Mouse (Mus musculus) olfactory bulb, adult 2 months (tissue): ENCODE data around the gene Ank3. TPM values are rescaled to one million over a fixed set of nuclear protein-coding genes. Genes with fewer than 3 reads are reported as not detected.
A peak's percentile ranks its signal among the peaks of the same experiment; 100 is the strongest.

Experiments used
- H3K27ac ChIP-seq: fragments of 200-500 bp; 2 replicates; pipeline ENCODE4 v1.5.1; 2012; ENCODE audit warnings: low read depth, low read length; ENCODE audit not compliant: insufficient read depth
- H3K4me1 ChIP-seq: fragments of 200-500 bp; 2 replicates; pipeline ENCODE4 v1.6.1; 2012; ENCODE audit warnings: low read length; ENCODE audit not compliant: control insufficient read depth, insufficient read depth
- H3K4me3 ChIP-seq: fragments of 200-500 bp; 2 replicates; pipeline ENCODE4 v1.5.1; 2012; ENCODE audit warnings: mild to moderate bottlenecking, low read depth, low read length, moderate library complexity; ENCODE audit not compliant: insufficient read depth
- CTCF ChIP-seq: fragments of 200-500 bp; IDR thresholded peaks from 2 replicates; pipeline ENCODE4 v1.5.1; 2012; ENCODE audit warnings: low read depth, mild to moderate bottlenecking, low read length, moderate library complexity; ENCODE audit not compliant: insufficient read depth
- POLR2A ChIP-seq: fragments of 200-500 bp; IDR thresholded peaks from 2 replicates; pipeline ENCODE4 v1.6.1; 2012; ENCODE audit warnings: mild to moderate bottlenecking, low read depth, low read length, moderate library complexity; ENCODE audit not compliant: insufficient read depth
- WGBS: fragments of 180-500 bp; shearing (Covaris S2); methylation state at CpG from one replicate; pipeline ENCODE4 v1.1.7; 2018; 5-methylcytosine and 5-hydroxymethylcytosine counted together
- polyA plus RNA-seq: library from polyadenylated mRNA; stranded (reverse); fragments of >200 nt; gene quantifications from 2 replicates; pipeline ENCODE4 v1.2.4, GENCODE M21; 2012; ENCODE audit warnings: low replicate concordance; ENCODE audit not compliant: missing spikeins, insufficient read depth, insufficient read length

Gene Ank3
- polyA plus RNA-seq, 1 experiment: 212 TPM

GRCm38 (mm10) chr10:69634891-69635290, 236.3 kb downstream of the Ank3 start:
- TF ChIP-seq CTCF: no peak
- no peak for TF ChIP-seq POLR2A
- peaks cover 23% of the 10 kb centered on the region for H3K4me1 ChIP-seq
- no peak overlapping the region for H3K4me3 ChIP-seq
- WGBS: 71% methylated on average over 5 of the region's 5 CpGs
- H3K27ac ChIP-seq: no peak overlapping the region

GRCm38 (mm10) chr10:69635910-69636656, 237.5 kb downstream of the Ank3 start:
- WGBS: 49% methylated on average over 11 of the region's 11 CpGs

GRCm38 (mm10) chr10:69639138-69639537, 240.6 kb downstream of the Ank3 start:
- Histone ChIP-seq H3K27ac (peak overlapping the region; percentile 85; the same call in 1 of the 2 replicates), H3K4me3 (no peak overlapping the region), H3K4me1 (peaks cover 30% of the 10 kb centered on the region)
- WGBS: 94% methylated on average over 6 of the region's 6 CpGs
- TF ChIP-seq CTCF (no peak), POLR2A (no peak)

More at GRCm38 (mm10) chr10:69635910-69636656, 237.5 kb downstream of the Ank3 start:
- Histone ChIP-seq H3K4me3 (no peak overlapping the region), H3K27ac (no peak overlapping the region), H3K4me1 (peaks cover 23% of the 10 kb centered on the region)
- TF ChIP-seq POLR2A (no peak), CTCF (no peak)

GRCm38 (mm10) chr10:69640617-69641016, 242.0 kb downstream of the Ank3 start:
- Histone ChIP-seq H3K4me1 (peaks cover 32% of the 10 kb centered on the region), H3K27ac (no peak overlapping the region), H3K4me3 (no peak overlapping the region)
- TF ChIP-seq POLR2A: no peak
- TF ChIP-seq CTCF: no peak
- WGBS: 84% methylated on average over 4 of the region's 4 CpGs

GRCm38 (mm10) chr10:69643481-69643880, 244.9 kb downstream of the Ank3 start:
- no peak overlapping the region for H3K27ac ChIP-seq
- WGBS: 69% methylated on average over 3 of the region's 3 CpGs

GRCm38 (mm10) chr10:69643986-69644385, 245.4 kb downstream of the Ank3 start:
- 58% methylated on average over 6 of the region's 6 CpGs for WGBS
- Histone ChIP-seq H3K4me3 (no peak overlapping the region), H3K4me1 (peaks cover 10% of the 10 kb centered on the region), H3K27ac (no peak overlapping the region)
- no peak for TF ChIP-seq POLR2A
- TF ChIP-seq CTCF: no peak

More at GRCm38 (mm10) chr10:69643481-69643880, 244.9 kb downstream of the Ank3 start:
- Histone ChIP-seq H3K4me3 (no peak overlapping the region), H3K4me1 (peaks cover 13% of the 10 kb centered on the region)
- TF ChIP-seq POLR2A: no peak
- TF ChIP-seq CTCF: no peak

- WGBS: 91% methylated on average over 5 of the region's 5 CpGs
- Histone ChIP-seq H3K4me1 (peaks cover 10% of the 10 kb centered on the region), H3K27ac (no peak overlapping the region), H3K4me3 (no peak overlapping the region)
- TF ChIP-seq CTCF (no peak), POLR2A (no peak)
These were observed 246.8 kb downstream of the Ank3 start for GRCm38 (mm10) chr10:69645311-69645802.

GRCm38 (mm10) chr10:69645929-69646328, 247.4 kb downstream of the Ank3 start:
- H3K27ac ChIP-seq: no peak overlapping the region
- 95% methylated on average over 9 of the region's 9 CpGs for WGBS

GRCm38 (mm10) chr10:69650074-69650473, 251.5 kb downstream of the Ank3 start:
- Histone ChIP-seq H3K4me3 (no peak overlapping the region), H3K27ac (no peak overlapping the region), H3K4me1 (peaks cover 11% of the 10 kb centered on the region)
- TF ChIP-seq CTCF (no peak), POLR2A (no peak)
- 62% methylated on average over 4 of the region's 4 CpGs for WGBS

More at GRCm38 (mm10) chr10:69645929-69646328, 247.4 kb downstream of the Ank3 start:
- no peak for TF ChIP-seq CTCF
- peaks cover 10% of the 10 kb centered on the region for H3K4me1 ChIP-seq
- H3K4me3 ChIP-seq: no peak overlapping the region

- Histone ChIP-seq H3K4me1 (peaks cover 12% of the 10 kb centered on the region), H3K4me3 (no peak overlapping the region), H3K27ac (no peak overlapping the region)
- no peak for TF ChIP-seq CTCF
- no peak for TF ChIP-seq POLR2A
- WGBS: 66% methylated on average over 5 of the region's 5 CpGs
These were observed 254.1 kb downstream of the Ank3 start for GRCm38 (mm10) chr10:69652660-69653059.
